Mouse (Mus musculus) MEL (cell line): ENCODE data around the gene Gm20425. TPM values are rescaled to one million over a fixed set of nuclear protein-coding genes. Genes with fewer than 3 reads are reported as not detected.

Experiments
- DNase-seq: peaks from one replicate; pipeline ENCODE4 v3.0.0; 2011; ENCODE audit warnings: low read depth, low spot score
- H3K27ac ChIP-seq: 2 replicates; pipeline ENCODE4 v1.5.1; 2012; ENCODE audit warnings: low read depth, mild to moderate bottlenecking, control low read depth, low read length, moderate library complexity; ENCODE audit not compliant: control insufficient read depth
- H3K27me3 ChIP-seq, 2 experiments: fragments of 150-350 bp in 1 of 2; sonication (generic) in 1 of 2; 2 replicates each; pipeline ENCODE4 v1.6.1; 2012; ENCODE audit warnings: low read length in 2 of 2, mild to moderate bottlenecking in 2 of 2, improper control_type of control experiment in 1 of 2, moderate library complexity in 1 of 2; ENCODE audit not compliant: insufficient read depth in 2 of 2, control insufficient read depth in 1 of 2
- H3K36me3 ChIP-seq, 2 experiments: 2 replicates each; pipeline ENCODE4 v1.6.1; 2012 to 2014; ENCODE audit warnings: low read length in 2 of 2, improper control_type of control experiment in 1 of 2, inconsistent platforms in 1 of 2, mild to moderate bottlenecking in 1 of 2; ENCODE audit not compliant: insufficient read depth in 2 of 2, control insufficient read depth in 1 of 2
- H3K4me1 ChIP-seq, 2 experiments: fragments of 150-350 bp in 1 of 2; sonication (generic) in 1 of 2; 2 replicates each; pipeline ENCODE4 v1.6.1; 2012; ENCODE audit warnings: low read length in 2 of 2, improper control_type of control experiment in 1 of 2, mild to moderate bottlenecking in 1 of 2; ENCODE audit not compliant: insufficient read depth in 2 of 2, control insufficient read depth in 1 of 2
- H3K4me3 ChIP-seq, 2 experiments: fragments of 150-350 bp in 1 of 2; sonication (generic) in 1 of 2; 2 replicates each; pipeline ENCODE4 v1.5.1; 2012; ENCODE audit warnings: low read depth in 2 of 2, low read length in 2 of 2, mild to moderate bottlenecking in 2 of 2, moderate library complexity in 2 of 2, control low read depth in 1 of 2, improper control_type of control experiment in 1 of 2; ENCODE audit not compliant: control insufficient read depth in 1 of 2, insufficient read depth in 1 of 2
- H3K79me2 ChIP-seq: 2 replicates; pipeline ENCODE4 v1.6.1; 2012; ENCODE audit warnings: mild to moderate bottlenecking, low read length, moderate library complexity; ENCODE audit not compliant: control insufficient read depth, poor library complexity, insufficient read depth
- H3K9ac ChIP-seq: 2 replicates; pipeline ENCODE4 v1.6.1; 2012; ENCODE audit warnings: low read depth, mild to moderate bottlenecking, control low read depth, low read length, moderate library complexity; ENCODE audit not compliant: control insufficient read depth, poor library complexity, severe bottlenecking
- H3K9me3 ChIP-seq: fragments of 150-350 bp; sonication (generic); replicated peaks from 2 replicates; pipeline ENCODE4 v1.6.1; 2012; ENCODE audit warnings: mild to moderate bottlenecking, low read length, improper control_type of control experiment, moderate library complexity; ENCODE audit not compliant: insufficient read depth
- CTCF ChIP-seq, 3 experiments: IDR thresholded peaks in 2 of 3; conservative IDR thresholded peaks in 1 of 3; 2 replicates each; pipeline ENCODE4 v1.5.1; 2011 to 2012; ENCODE audit warnings: low read length in 3 of 3, low read depth in 2 of 3, mild to moderate bottlenecking in 2 of 3, improper control_type of control experiment in 1 of 3, inconsistent platforms in 1 of 3, mixed read lengths in 1 of 3, moderate library complexity in 1 of 3; ENCODE audit not compliant: control insufficient read depth in 1 of 3, insufficient read depth in 1 of 3, poor library complexity in 1 of 3, severe bottlenecking in 1 of 3
- EP300 ChIP-seq, 2 experiments: IDR thresholded peaks; 2 replicates each; pipeline ENCODE4 v1.6.1; 2011; ENCODE audit warnings: improper control_type of control experiment in 2 of 2, low read length in 2 of 2, low read depth in 1 of 2, mild to moderate bottlenecking in 1 of 2
- GABPA ChIP-seq: IDR thresholded peaks from 2 replicates; pipeline ENCODE4 v1.6.1; 2012; ENCODE audit warnings: low read depth, mild to moderate bottlenecking, inconsistent platforms, low read length, improper control_type of control experiment, moderate library complexity
- GATA1 ChIP-seq: IDR thresholded peaks from 2 replicates; pipeline ENCODE4 v1.6.1; 2011; ENCODE audit warnings: low read depth, low read length, improper control_type of control experiment
- MEF2A ChIP-seq: IDR thresholded peaks from 2 replicates; pipeline ENCODE4 v1.6.1; 2014; ENCODE audit warnings: low read depth, mild to moderate bottlenecking, inconsistent platforms, low read length, improper control_type of control experiment; ENCODE audit not compliant: poor library complexity, insufficient replicate concordance, severe bottlenecking; ENCODE audit errors: extremely low read depth
- MYC ChIP-seq: IDR thresholded peaks from 2 replicates; pipeline ENCODE4 v1.6.1; 2011; ENCODE audit warnings: low read depth, mild to moderate bottlenecking, low read length, improper control_type of control experiment, moderate library complexity
- POLR2AphosphoS2 ChIP-seq: IDR thresholded peaks from 2 replicates; pipeline ENCODE4 v1.6.1; 2011; ENCODE audit warnings: low read length, improper control_type of control experiment
- POLR2AphosphoS5 ChIP-seq: IDR thresholded peaks from 2 replicates; pipeline ENCODE4 v1.6.1; 2012; ENCODE audit warnings: low read depth, borderline replicate concordance, mild to moderate bottlenecking, inconsistent platforms, low read length, moderate library complexity, mixed read lengths
- RAD21 ChIP-seq: IDR thresholded peaks from 2 replicates; pipeline ENCODE4 v1.6.1; 2011; ENCODE audit warnings: mild to moderate bottlenecking, low read depth, low read length, improper control_type of control experiment
- RCOR1 ChIP-seq: IDR thresholded peaks from 2 replicates; pipeline ENCODE4 v1.6.1; 2012; ENCODE audit warnings: low read depth, mild to moderate bottlenecking, inconsistent platforms, low read length, improper control_type of control experiment
- SIN3A ChIP-seq: IDR thresholded peaks from 2 replicates; pipeline ENCODE4 v1.6.1; 2012; ENCODE audit warnings: low read length, improper control_type of control experiment, inconsistent platforms
- SMC3 ChIP-seq: IDR thresholded peaks from 2 replicates; pipeline ENCODE4 v1.6.1; 2011; ENCODE audit warnings: low read depth, low read length, improper control_type of control experiment
- TBP ChIP-seq: IDR thresholded peaks from 2 replicates; pipeline ENCODE4 v1.8.0; 2011; ENCODE audit warnings: low read depth, low read length, improper control_type of control experiment
- UBTF ChIP-seq: IDR thresholded peaks from 2 replicates; pipeline ENCODE4 v1.6.1; 2012; ENCODE audit warnings: low read depth, mild to moderate bottlenecking, inconsistent platforms, low read length, improper control_type of control experiment, moderate library complexity, borderline replicate concordance; ENCODE audit not compliant: insufficient read depth
- ZNF384 ChIP-seq: IDR thresholded peaks from 2 replicates; pipeline ENCODE4 v1.6.1; 2012; ENCODE audit warnings: low read depth, mild to moderate bottlenecking, inconsistent platforms, low read length, improper control_type of control experiment
- polyA plus RNA-seq, 2 experiments: library from polyadenylated mRNA; stranded (reverse) in 1 of 2; unstranded in 1 of 2; fragments of >175 nt in 1 of 2; fragments of >200 nt in 1 of 2; gene quantifications; 2 replicates each; pipeline versions ENCODE4 v1.2.1 to v1.2.4; 2012; ENCODE audit warnings: low replicate concordance in 2 of 2, low read depth in 1 of 2; ENCODE audit not compliant: insufficient read length in 2 of 2, insufficient read depth in 1 of 2, missing spikeins in 1 of 2
- total RNA-seq: library from RNA; depleted of rRNA; stranded (reverse); fragments of 300-350 nt; gene quantifications from 2 replicates; pipeline ENCODE4 v1.2.3, GENCODE M21; 2012

Gene Gm20425
- total and polyA plus RNA-seq, 3 experiments, result not detected

- no peaks in the 10 kb centered on the region for H3K79me2 ChIP-seq
- TF ChIP-seq SIN3A (no peak), RCOR1 (no peak), POLR2AphosphoS5 (no peak), GATA1 (no peak)
- TF ChIP-seq, all 39 proteins: peak for 0
- Histone ChIP-seq H3K9ac (peak overlapping the region; percentile 70), H3K9me3 (no peaks in the 10 kb centered on the region), H3K4me1 (peaks cover 0 to 5% of the 10 kb centered on the region in 2 experiments; a peak in 1 of 4 replicates), H3K4me3 (peak overlapping the region; percentile 65 to 67; a peak in 3 of 4 replicates), H3K27ac (peak overlapping the region; percentile 76), H3K36me3 (peaks cover 0 to 4% of the 10 kb centered on the region in 2 experiments; a peak in 1 of 4 replicates), H3K27me3 (no peaks in the 10 kb centered on the region)
- DNase-seq, result peak; percentile 70
Observed at GRCm38 (mm10) chr9:103180303-103180702, 49.8 kb downstream of the Gm20425 start.

DNA sequence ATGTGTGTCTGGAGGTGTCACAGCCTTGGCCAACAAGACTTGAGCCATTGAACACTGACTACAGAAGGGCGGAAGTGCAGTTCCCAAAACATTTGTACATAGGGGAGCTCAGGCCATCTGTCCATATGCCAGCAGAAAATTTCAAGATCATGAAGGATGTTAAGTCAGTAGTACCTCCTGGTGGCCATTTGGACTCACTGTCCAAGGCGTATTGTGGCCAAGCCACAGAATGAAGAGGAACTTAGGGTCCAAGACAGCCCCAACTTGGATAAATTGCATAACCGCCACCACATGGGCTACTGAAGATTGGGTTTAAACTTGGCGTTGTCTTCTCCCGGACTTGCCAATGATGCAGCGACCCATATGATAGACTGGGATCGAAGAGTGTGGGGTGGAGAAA is 54.4 kb downstream of the Gm20425 start:
- no peak overlapping the region for H3K27ac ChIP-seq
- H3K36me3 ChIP-seq, result no peaks in the 10 kb centered on the region; a peak in 1 of 4 replicates
- H3K9ac ChIP-seq, result no peak overlapping the region
- H3K79me2 ChIP-seq, result no peaks in the 10 kb centered on the region
- H3K4me1 ChIP-seq, result peaks cover 0 to 5% of the 10 kb centered on the region in 2 experiments; a peak in 1 of 4 replicates
- no peak overlapping the region for H3K4me3 ChIP-seq
- no peaks in the 10 kb centered on the region for H3K27me3 ChIP-seq
- no peak for DNase-seq
- no peaks in the 10 kb centered on the region for H3K9me3 ChIP-seq
- TF ChIP-seq RAD21, result no peak
- TF ChIP-seq EP300 (IDR thresholded peaks at IDR 0.05; ENCODE audit: low read depth in 1 of 2, low read length in 2 of 2), result no peak
- TF ChIP-seq POLR2AphosphoS2, result no peak
- TF ChIP-seq MEF2A, result no peak
- TF ChIP-seq UBTF, result no peak
- TF ChIP-seq ZNF384, result no peak
- TF ChIP-seq POLR2AphosphoS5, result no peak
- TF ChIP-seq GABPA, result no peak
- TF ChIP-seq MYC, result no peak
- TF ChIP-seq TBP, result no peak

GRCm38 (mm10) chr9:103174771-103175519 is 55.2 kb downstream of the Gm20425 start:
- Histone ChIP-seq H3K36me3 (no peaks in the 10 kb centered on the region; a peak in 1 of 4 replicates), H3K9ac (no peak overlapping the region), H3K4me1 (no peaks in the 10 kb centered on the region), H3K27me3 (no peaks in the 10 kb centered on the region), H3K9me3 (no peaks in the 10 kb centered on the region), H3K79me2 (no peaks in the 10 kb centered on the region), H3K27ac (no peak overlapping the region), H3K4me3 (no peak overlapping the region)
- DNase-seq, result no peak
- peak; percentile 24 to 43 (median 33); a peak in 4 of 6 replicates for TF ChIP-seq CTCF (IDR thresholded peaks at IDR 0.05 in 2 of 3, conservative IDR thresholded peaks at IDR 0.05 in 1 of 3; ENCODE audit: control insufficient read depth in 1 of 3, insufficient read depth in 1 of 3, low read depth in 2 of 3, low read length in 3 of 3, poor library complexity in 1 of 3, severe bottlenecking in 1 of 3)
- no peak for TF ChIP-seq MEF2A
- no peak for TF ChIP-seq EP300 (IDR thresholded peaks at IDR 0.05; ENCODE audit: low read depth in 1 of 2, low read length in 2 of 2)
- TF ChIP-seq SMC3, result peak; percentile 24
